Mouse (Mus musculus) mouse embryonic stem cell (cell line): ENCODE measurements around the gene Ppib.

Experiments used
- in situ Hi-C, 2 experiments: fragments of 300-500 bp; cut with MboI; formaldehyde crosslinking; loops; 1 replicate in 1 of 2; 3 replicates in 1 of 2; pipeline ENCODE4 v1.14.3; 2019 to 2020; ENCODE audit warnings: low sequenced_read_pairs in 2 of 2, low pct_unique_long_range_greater_than_20kb in 1 of 2, mixed read lengths in 1 of 2; ENCODE audit not compliant: unreplicated experiment in 1 of 2

The Ppib gene

DNA sequence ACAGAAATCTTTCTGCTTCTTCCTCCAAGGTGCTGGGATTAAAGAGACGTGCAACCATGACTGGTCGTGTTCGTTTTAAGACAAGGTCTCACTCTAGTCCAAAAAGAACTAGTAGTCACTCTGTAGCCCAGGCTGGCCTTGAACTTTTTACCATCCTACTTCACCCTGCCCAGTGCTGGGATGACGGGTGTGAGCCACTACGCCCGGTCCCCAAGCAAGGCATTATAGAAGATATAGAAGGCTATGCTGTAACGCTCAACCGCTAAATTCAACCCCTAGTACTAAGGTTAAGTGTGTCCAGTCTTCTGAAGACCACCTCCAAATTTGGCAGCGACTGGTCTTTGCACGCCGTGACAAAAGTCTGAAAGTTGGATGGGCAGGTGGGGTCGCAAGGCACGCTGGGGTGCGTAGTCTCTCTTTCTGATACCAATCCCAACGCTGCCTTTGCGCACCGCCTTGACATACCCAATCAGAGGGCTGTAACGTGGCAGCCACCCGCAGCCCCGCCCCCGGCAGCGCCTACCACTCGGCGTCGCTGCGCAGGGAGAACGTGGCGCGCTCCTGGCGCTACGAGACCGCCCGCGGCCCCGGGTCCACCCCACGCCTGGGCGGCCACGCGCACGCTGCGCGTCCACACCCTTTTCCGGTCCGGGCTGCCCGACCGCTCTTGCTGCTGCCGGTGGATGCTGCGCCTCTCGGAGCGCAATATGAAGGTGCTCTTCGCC, at the start of gene Ppib:
Ppib (plus strand) TSS at position 640 of the 725 bp plus-strand sequence.
- in situ Hi-C loops, result no loop called here

DNA sequence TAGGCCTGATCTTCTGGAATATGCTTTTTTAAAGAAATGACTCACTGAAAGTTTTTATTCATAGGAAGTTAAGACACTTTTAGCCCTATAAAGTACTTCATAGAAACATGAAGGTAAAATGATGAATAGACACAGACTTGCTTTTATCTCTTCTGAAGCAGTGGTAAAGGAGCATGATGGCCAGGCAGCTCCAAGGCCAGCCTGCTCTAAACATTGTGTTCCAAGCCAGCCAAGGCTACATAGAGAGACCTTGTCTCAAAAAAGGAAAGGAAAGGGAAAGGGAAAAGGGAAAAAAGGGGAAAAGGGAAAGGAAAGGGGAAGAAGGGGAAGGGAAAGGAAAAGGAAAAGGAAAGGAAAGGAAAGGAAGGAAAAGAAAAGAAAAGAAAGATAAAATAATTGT, 39.4 kb upstream of the Ppib start:
- in situ Hi-C loops, result no loop called here

DNA sequence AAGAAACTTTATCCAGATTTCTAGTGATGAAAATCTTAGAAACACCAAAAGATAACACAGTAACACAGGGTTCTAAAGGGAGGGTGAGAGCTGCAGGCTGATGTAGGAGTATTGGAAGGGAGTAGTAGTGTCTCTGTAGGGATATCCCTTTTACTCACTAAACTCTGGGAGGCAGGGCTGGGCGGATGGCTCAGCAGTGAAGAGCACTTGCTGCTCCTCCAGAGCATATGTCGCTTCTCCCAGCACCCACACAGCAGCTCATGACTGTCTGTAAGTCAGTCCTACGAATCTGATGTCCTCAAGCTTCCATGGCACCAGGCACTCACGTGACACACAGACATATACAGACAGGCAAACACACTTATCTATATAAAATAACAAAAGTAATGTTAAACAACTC, 21.9 kb upstream of the Ppib start:
- in situ Hi-C loops, result no loop called here

DNA sequence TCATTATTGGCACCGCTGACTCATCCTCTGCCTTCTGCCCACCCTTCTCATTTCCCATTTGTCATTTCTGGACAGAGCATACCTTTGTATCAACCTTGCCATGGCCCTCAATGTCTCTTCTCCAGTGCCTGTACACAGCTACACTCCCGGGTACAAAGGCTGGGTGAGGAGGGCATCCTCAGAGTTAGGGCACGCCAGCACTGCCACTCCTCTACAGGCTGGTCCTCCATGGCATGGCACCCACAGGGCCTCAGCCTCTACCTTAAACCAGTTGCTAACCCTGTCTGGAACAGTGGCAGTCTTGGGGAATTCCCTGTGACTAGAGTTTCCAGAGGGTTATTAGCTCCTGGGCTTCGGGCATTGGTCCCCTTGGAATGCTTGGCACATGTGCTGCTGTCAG, 21.4 kb upstream of the Ppib start:
- in situ Hi-C loops, result no loop called here

DNA sequence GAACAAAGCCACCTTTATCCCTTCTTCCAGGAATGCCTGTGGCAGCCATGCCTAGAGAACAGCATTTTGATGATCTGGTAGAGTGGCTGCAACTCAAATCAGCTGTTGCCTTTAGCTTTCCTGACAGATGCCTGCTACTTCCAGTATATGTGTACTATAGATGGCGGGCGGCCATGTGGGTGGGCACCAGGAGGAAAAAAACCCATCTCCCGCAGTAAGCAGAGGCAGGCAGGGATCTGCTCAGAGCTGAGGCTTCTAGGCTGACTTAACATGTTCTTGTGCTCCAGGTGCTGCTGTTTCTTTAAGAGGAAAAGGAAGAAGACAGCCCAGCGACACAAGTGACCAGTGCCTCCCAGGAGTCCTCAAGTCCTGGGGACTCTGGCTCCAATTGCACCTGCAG, 20.7 kb upstream of the Ppib start:
- in situ Hi-C loops, result no loop called here

DNA sequence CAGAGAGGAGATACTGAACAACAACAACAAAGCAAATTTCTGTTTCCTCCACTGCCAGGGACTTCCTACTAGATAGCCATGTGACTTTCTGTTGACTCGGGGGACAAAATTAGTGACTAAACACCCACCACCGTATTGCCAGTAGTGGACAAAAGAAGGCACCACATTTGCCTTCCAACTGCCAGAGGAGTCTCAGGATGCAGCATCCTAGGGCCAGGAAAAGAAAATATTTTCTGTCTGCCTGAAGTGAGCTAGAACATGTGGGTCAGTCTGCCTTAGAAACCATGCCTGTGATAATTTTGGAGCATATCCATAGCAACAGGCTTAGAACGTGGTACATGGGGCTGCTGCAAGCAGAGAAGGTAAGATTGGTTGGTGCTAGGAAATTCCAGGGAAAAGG, 19.2 kb upstream of the Ppib start:
- in situ Hi-C loops, result no loop called here

DNA sequence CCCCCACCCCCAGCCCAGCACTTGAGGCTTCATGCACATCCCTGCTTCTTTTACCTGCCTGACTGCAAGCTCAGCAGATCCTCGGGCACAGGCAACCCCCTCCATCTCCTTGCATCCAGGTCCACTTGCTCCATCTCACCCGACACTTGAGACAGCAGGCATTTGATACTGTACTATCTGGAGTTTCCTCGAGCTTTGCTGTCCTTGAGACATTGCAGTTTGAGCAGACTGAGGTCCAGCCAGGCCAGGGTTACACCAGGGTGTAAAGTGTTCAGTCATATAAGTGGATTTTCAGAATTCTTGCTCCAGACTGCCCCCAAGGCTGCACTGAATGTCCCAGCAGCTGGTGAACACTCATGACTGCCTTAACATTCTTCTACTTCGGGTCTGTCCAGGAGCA, 17.7 kb upstream of the Ppib start:
- in situ Hi-C loops, result no loop called here

DNA sequence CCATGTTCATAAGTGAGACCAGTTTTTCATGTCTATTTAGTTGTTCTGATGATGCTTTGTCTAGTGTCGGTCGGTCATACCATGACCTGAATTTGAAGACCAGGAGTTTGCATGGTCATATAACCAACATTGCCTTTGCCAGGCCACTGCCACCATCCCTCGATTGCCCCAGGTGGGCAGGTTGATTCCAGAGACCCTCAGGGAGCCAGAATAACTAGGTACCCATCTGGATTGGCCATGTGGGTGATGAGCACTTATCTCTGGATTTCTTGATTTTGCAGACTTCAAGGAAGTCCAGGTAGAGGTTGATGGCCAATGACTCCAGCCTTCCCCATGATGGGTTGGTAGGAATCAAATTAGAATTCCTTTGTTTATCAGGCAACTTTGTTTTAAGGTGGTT, 16.8 kb upstream of the Ppib start:
- in situ Hi-C loops, result no loop called here

DNA sequence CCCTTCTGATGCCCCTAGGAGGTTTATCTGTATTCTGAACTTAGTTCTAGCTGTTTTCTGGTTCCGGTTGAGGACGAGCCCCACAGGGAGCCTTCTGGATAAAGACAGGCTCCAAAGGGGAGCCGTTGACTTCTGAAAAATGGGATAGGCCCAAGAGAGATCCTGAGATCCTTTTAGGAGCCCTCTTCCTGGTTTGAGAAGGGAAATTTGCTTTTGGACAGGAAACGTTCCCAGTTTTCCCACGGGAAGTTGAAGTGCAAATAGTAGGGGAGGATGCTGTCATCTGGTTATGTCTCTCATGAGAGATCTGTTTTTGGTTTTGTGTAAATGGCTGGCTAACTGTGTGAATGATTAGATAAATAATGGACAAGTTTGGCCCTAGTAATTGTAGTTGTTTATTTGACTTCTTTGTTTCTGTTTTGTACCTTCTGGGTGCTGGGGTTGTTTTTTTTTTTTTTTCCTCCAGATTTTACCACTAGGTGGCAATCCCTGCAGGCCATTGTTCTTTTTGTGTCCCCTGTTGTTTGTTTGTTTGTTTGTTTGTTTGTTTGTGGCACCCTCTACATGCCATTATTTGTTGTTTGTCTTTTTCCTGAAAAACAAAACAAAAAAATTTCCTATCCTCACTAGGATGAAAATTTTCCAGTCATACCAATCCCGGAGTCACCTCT, 10.0 kb upstream of the Ppib start:
- in situ Hi-C loops, result no loop called here

DNA sequence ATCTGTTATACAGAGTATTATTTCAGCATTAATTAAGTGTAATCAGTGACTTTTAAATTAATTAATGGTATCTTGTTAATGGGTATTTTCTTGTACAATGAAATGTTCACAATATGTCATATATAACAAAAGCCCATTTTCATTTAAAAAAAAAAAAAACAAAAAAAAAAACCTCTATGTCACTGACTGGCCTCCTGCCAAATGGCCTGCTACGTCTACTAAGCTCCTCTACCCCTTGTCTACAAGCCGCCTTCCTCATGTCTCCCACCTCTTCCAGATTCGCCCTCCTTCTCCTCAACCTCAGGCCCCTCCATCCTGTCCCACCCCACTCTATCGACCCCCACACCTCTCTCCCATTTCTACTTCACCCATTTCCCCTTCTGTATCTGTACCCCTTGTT, 8.5 kb upstream of the Ppib start:
- in situ Hi-C loops, result no loop called here

DNA sequence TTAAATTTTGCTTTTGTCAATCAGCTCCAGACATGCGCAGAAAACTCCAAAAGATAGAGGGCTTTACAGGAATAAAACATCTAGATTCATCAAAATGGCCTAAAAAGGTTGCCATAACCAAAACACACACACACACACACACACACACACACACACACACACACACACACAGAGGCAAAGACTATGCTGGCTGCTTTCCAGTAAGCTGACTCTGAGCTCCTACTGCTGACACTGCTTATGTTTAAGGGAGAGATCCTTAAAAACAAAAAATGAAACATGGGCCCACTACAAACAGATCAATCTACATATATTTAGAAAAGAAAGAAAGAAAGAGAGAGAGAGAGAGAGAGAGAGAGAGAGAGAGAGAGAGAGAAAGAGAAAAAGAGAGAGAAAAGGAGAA, 7.3 kb upstream of the Ppib start:
- in situ Hi-C loops, result no loop called here

DNA sequence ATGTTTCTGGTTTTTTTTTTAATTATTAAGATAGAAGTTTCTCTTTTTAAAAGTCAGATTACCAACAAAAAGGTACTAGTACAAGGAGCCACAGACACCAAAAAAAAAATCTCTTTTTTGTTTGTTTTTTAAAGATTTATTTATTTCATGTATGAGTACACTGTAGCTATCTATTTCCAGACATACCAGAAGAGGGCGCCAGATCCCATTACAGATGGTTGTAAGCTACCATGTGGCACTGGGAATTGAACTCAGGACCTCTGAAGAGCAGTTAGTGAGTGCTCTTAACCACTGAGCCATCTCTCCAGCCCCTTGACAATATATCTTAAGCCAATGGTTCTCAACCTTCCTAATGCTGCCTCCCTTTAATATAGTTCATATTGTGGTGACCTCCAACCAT, 6.4 kb upstream of the Ppib start:
- in situ Hi-C loops, result no loop called here

DNA sequence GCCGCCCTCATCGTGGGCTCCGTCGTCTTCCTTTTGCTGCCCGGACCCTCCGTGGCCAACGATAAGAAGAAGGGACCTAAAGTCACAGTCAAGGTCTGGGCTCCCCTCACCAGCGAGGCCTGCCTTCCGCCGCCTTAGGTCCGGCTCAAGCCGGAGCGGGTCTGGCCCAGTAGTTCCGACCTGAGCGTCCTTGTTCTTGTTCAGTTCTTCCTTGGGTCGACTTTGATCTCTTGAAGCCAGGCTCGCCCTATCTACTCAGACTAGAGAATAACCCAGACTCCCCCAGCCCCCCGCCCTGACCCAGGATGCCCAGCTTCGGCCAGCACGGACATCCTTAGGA, 256 bp downstream of the Ppib start:
- in situ Hi-C loops, result no loop called here

DNA sequence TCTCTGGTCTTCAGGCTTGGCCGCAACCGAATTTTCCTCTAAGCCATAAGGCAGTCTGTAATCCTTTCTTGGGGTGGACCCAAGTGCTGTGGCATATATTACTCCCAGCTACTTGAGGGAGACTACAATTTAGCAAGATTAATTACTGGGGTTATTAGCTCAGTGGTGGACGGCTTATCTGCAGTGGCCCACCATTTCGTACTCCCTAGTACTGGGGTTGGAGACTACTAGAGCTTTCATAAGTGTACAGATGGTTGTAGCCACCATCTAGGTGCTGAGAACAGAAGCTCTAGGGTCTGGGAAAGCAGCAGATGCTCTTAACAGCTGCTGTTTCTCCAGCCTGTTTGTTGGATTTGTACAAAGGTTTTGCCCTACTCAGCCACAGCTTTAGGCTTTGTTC, 964 bp downstream of the Ppib start:
- in situ Hi-C loops, result no loop called here

DNA sequence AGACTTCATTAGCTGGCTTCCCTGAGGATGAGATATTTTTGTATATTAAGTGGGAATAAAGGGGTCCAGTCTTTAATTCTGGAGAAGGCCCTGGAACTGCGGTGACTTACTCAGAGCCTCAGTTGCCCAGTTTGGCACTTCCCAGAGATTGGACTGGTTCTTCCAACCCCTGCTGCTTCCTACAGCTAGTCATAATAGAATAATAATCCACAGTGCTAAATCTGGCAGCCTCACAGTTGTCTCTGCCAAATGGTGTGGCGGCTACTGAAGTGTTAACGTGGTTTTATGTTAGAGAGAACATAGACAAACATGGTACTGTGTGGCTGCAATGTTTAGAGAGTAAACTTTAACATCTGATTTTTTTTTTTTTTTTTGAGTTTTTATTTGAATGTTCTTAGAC, 1.6 kb downstream of the Ppib start:
- in situ Hi-C loops, result no loop called here

DNA sequence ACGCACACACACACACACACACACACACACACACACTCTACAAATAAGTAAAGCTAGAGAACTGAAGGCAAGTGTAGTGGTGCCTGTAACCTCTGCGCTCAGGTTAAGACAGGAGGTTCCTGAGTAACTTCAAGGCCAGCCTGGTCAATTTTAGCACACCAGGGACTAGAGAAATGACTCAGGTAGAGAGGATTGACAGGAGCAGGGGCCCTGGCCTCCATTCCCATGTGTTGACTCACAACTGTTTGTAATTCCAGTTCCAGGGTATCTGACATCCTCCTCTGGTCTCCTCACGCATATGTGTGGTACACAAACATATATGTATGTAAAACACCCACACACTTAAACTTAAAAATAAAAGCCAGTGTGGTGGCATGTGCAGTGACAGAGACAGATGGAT, 3.4 kb downstream of the Ppib start:
- in situ Hi-C loops, result no loop called here

DNA sequence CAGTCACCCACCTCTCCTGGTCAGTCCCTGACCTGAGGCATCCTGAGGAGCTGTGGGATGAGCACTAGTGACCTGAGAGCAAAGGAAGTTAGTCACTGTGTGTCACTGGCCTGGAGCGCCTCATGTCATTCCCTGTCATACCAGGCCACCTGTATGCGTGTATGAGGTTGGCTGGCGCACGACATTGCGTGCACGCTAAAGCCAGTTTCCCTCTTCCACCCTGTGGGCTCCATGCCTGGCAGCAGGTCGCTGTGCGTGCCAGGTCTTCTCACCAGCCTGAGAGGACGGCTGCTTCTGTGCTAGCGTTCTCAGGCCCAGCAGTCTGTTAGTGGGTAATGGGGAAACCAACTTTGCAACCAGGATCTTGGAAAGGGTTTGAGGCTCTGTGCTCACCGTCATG, 4.3 kb downstream of the Ppib start:
- in situ Hi-C loops, result no loop called here

DNA sequence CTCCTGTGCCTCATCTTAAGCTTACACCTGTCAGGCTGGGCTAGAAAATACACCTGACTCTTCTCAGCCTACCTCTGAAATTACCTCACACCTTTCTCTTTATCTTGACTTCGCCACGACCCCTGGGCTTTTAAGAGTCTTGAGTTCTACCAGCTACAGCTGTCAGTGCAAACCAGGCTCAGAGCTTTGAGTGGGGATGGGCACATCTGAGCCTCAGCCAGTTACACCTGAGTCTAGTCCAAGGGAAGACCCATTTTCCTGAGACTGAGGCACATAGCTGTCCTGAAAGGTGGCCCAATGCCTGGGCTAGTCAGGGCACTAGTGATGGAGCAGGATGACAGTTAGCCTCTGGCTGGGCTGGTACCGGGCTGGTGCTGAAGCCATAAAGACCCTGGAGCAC, 6.8 kb downstream of the Ppib start:
- in situ Hi-C loops, result no loop called here

DNA sequence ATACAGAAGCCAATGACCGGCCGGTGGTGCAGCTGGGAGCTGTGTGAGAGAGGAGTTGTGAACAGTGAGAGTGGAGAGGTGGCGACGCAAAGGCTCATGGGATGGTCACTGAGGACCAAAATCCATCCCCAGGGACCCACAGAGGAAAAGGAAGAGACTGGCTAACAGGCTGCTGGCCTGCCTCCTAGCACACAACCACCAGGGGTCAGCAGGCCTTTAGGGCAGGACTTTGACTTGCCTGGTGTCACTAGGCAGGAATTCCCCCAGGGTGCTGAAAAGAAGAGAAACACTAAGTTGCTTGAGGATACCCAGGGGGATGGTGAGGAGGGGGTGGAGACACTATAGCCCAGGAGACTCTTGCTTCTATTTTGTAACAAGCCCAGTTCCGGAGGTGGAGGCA, 7.5 kb downstream of the Ppib start:
- in situ Hi-C loops, result no loop called here

DNA sequence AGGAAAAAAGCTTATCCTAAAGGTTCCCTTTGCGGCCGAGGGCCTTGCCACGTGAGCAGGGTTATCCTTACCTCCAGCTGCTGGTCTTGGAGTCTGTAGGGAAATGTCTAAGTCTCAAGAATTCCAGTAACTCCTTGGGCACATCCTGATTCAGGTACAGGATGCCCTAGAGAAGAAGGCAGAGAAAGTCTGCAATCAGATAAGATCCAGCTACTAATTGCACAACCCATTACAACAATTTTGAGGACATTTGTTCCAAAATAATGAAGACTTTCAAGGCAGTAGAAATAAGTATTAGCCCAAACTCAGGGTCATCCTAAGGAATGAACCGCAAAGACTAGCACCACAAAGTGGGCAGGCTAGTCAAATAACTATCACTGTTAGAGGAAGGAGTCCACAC, 8.0 kb downstream of the Ppib start:
- in situ Hi-C loops, result no loop called here

DNA sequence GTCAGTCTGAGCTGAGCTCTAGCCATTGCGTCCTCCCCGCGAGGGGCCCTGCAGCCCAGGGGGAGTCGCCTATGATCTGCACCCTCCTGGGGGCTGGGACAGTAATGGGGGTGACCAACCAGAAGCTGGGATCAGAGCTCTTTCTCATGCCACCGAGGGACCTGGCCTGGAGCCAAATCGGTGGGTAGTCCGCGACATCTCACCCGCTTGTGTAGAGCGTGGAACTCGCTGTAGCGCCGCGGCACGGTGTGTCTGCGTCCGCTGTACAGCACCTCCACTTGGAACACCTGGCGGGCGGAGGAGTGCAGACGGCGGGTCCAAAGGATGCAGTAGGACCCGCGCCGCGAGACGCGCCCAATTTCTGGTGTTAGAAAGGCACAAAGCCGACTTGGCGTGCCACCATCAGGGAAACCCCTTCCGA, 9.0 kb downstream of the Ppib start:
- in situ Hi-C loops, result no loop called here
